Mouse (Mus musculus) lung, embryonic 16.5 days (tissue): ENCODE results near the gene Dpt. TPM values are rescaled to one million over a fixed set of nuclear protein-coding genes. Genes with fewer than 3 reads are reported as not detected.
"Not testable (repeated sequence)": the region's sequence is repeated elsewhere in the genome, so short reads cannot be mapped to it uniquely, and the experiment has no call there.

Experiments used
- ATAC-seq: fragments of 200-750 bp; cut with Nextera tagmentation; 2 replicates; pipeline ENCODE4 v1.8.0; 2017; ENCODE audit warnings: low read depth, mild to moderate bottlenecking, moderate library complexity
- H3K27ac ChIP-seq: fragments of 300-500 bp; sonication (generic); 2 replicates; pipeline ENCODE4 v1.5.1; 2014; ENCODE audit warnings: mild to moderate bottlenecking, control low read depth, low read length
- H3K27me3 ChIP-seq: fragments of 300-500 bp; sonication (generic); 2 replicates; pipeline ENCODE4 v1.6.1; 2014; ENCODE audit warnings: low read depth, low read length, mixed read lengths; ENCODE audit not compliant: control insufficient read depth, insufficient read depth
- H3K36me3 ChIP-seq: fragments of 300-500 bp; sonication (generic); 2 replicates; pipeline ENCODE4 v1.6.1; 2014; ENCODE audit warnings: low read length; ENCODE audit not compliant: control insufficient read depth, insufficient read depth
- H3K4me1 ChIP-seq: fragments of 300-500 bp; sonication (generic); replicated peaks from 2 replicates; pipeline ENCODE4 v1.6.1; 2014; ENCODE audit warnings: low read length, mixed read lengths; ENCODE audit not compliant: control insufficient read depth, insufficient read depth
- H3K4me2 ChIP-seq: fragments of 300-500 bp; sonication (generic); 2 replicates; pipeline ENCODE4 v1.6.1; 2014; ENCODE audit warnings: low read depth, low read length, control low read depth
- H3K4me3 ChIP-seq: fragments of 300-500 bp; sonication (generic); 2 replicates; pipeline ENCODE4 v1.5.1; 2014; ENCODE audit warnings: mild to moderate bottlenecking, low read length, control low read depth
- H3K9ac ChIP-seq: fragments of 300-500 bp; sonication (generic); 2 replicates; pipeline ENCODE4 v1.6.1; 2014; ENCODE audit warnings: low read length, control low read depth
- H3K9me3 ChIP-seq: fragments of 300-500 bp; sonication (generic); 2 replicates; pipeline ENCODE4 v1.6.1; 2016; ENCODE audit warnings: low read length; ENCODE audit not compliant: control insufficient read depth
- WGBS: fragments of 180-500 bp; shearing (Covaris S2); extraction: QIAGEN DNeasy Blood & Tissue Kit; methylation state at CpG from one replicate; pipeline ENCODE4 v1.1.7; 2014; 5-methylcytosine and 5-hydroxymethylcytosine counted together
- polyA plus RNA-seq: library from polyadenylated mRNA; unstranded; fragments of >200 nt; fragmentation: Nextera tagmentation; extraction: Ambion mirVana; gene quantifications from 2 replicates; pipeline ENCODE4 v1.2.1, GENCODE M21; 2015

Dpt gene
- polyA plus RNA-seq, 1 experiment from 2014 or later, result 36.4 TPM

DNA sequence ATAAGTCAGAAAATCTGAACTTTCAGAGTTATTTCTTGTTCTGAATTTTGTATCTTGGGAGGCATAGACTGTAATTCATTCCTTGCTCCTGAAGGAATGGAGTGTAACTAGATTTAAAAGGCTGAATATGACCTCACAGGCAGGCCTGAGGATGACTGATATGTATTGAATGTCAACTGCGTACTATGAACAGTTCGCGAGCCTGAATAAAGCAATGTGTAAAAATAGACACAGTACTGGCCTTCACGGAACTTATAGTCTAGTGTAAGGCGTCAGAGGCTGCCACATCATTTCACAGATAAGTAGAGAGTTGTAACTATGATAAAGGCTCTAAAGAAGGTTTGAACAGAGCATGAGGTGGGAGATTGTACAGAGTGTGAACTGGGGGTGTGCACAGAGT, 10.3 kb upstream of the Dpt start:
- no peaks in the 10 kb centered on the region for H3K27me3 ChIP-seq

DNA sequence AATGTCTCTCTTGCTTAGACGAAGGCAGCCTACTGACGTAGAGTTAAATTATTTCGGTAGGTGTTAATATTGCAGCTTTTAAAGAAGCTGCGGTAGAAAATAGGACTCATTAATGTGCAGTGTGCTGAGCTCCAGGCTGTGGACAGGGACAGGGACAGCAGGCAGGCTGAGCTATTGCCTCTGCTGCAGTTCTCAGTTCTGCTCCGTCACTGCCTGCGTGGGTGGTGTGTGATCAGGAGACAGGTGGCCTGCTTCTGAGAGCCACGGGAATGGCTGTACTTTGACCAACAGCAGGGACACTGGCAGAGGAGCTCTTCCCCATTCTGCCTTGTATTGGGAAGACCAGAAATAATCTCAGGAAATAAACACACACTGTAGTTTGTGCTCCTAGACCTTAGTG, 8.7 kb upstream of the Dpt start:
- Histone ChIP-seq H3K4me3 (no peak overlapping the region), H3K27me3 (no peaks in the 10 kb centered on the region), H3K9ac (no peak overlapping the region), H3K27ac (no peak overlapping the region), H3K9me3 (no peaks in the 10 kb centered on the region), H3K4me2 (no peak overlapping the region), H3K36me3 (no peaks in the 10 kb centered on the region), H3K4me1 (no peaks in the 10 kb centered on the region)
- ATAC-seq, result no peak
- 67% methylated on average over 7 of the region's 7 CpGs for WGBS

More for the DNA sequence above, 10.3 kb upstream of the Dpt start:
- H3K27ac ChIP-seq, result no peak overlapping the region
- H3K4me3 ChIP-seq, result no peak overlapping the region
- no peak overlapping the region for H3K9ac ChIP-seq
- H3K36me3 ChIP-seq, result no peaks in the 10 kb centered on the region
- WGBS, result 61% methylated on average over 5 of the region's 5 CpGs
- no peak for ATAC-seq
- H3K4me2 ChIP-seq, result no peak overlapping the region
- no peaks in the 10 kb centered on the region for H3K4me1 ChIP-seq
- no peaks in the 10 kb centered on the region for H3K9me3 ChIP-seq

DNA sequence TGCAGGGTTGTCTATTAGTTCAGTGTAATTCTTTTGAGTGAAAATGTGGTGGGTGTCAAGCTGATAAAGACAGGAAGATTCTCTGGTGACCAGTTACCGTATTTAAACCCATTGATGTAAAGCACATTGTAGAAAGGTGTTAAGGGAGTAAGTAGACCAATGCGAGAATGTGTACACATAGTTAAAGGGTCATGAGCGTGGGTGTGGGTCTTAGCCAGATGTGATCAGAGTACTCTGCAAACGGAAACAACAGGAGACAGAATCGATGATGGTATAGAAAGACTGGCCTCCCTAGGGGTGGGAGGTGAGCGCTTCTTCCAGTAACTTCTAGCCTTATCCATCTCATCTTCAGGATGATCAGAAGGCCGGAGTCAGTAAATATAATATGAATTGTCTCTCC, 8.2 kb upstream of the Dpt start:
- no peaks in the 10 kb centered on the region for H3K27me3 ChIP-seq
- H3K9me3 ChIP-seq, result no peaks in the 10 kb centered on the region
- no peak overlapping the region for H3K4me3 ChIP-seq
- 81% methylated on average over 7 of the region's 7 CpGs for WGBS
- H3K9ac ChIP-seq, result no peak overlapping the region
- no peaks in the 10 kb centered on the region for H3K36me3 ChIP-seq
- H3K4me2 ChIP-seq, result no peak overlapping the region
- H3K27ac ChIP-seq, result no peak overlapping the region
- no peak for ATAC-seq
- no peaks in the 10 kb centered on the region for H3K4me1 ChIP-seq

DNA sequence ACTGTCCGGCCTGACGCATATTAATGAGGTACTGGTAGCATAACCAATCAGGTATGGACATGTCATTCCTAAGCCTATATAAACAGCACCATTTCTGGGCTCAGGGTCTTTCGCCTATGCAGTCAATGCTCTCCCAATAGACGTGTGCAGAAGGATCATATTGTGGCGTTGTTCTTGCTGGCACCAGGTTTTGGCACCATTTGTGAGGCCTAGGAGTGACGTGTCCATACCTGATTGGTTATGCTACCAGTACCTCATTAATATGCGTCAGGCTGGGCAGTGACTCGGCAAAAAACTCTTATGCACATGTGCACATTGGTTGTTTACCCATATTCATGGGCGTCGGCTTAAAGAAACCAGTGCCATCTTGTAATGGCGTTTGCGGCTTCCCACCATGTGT, 6.1 kb upstream of the Dpt start:
- not testable (repeated sequence) for H3K4me3 ChIP-seq, ATAC-seq, H3K9ac ChIP-seq, H3K27me3 ChIP-seq, H3K4me2 ChIP-seq, H3K27ac ChIP-seq, H3K4me1 ChIP-seq, H3K36me3 ChIP-seq, H3K9me3 ChIP-seq
- WGBS, result 93% methylated on average over 12 of the region's 12 CpGs

DNA sequence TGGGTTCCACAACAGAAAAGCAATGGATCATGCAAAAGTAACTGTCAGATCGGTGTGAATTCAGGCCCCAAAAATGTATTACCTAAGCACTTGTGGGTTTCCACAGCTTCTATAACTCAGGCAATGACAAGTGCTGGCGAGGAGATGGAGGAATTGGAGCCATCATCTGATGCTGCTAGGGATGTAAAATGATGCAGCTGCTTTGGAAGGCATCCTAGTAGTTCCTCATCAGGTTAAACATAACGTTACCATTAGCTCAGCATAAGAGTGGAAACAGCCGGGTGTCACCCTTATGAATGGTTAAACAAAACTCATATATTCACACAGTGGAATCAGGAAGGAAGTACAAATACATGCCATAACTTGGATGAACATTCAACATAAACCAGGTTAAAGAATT, 3.4 kb upstream of the Dpt start:
- no peaks in the 10 kb centered on the region for H3K27me3 ChIP-seq
- no peaks in the 10 kb centered on the region for H3K9me3 ChIP-seq
- no peak overlapping the region for H3K9ac ChIP-seq
- 63% methylated on average over 4 of the region's 4 CpGs for WGBS
- no peaks in the 10 kb centered on the region for H3K36me3 ChIP-seq
- H3K27ac ChIP-seq, result no peak overlapping the region
- H3K4me3 ChIP-seq, result no peak overlapping the region
- H3K4me2 ChIP-seq, result no peak overlapping the region
- H3K4me1 ChIP-seq, result no peaks in the 10 kb centered on the region
- ATAC-seq, result no peak

DNA sequence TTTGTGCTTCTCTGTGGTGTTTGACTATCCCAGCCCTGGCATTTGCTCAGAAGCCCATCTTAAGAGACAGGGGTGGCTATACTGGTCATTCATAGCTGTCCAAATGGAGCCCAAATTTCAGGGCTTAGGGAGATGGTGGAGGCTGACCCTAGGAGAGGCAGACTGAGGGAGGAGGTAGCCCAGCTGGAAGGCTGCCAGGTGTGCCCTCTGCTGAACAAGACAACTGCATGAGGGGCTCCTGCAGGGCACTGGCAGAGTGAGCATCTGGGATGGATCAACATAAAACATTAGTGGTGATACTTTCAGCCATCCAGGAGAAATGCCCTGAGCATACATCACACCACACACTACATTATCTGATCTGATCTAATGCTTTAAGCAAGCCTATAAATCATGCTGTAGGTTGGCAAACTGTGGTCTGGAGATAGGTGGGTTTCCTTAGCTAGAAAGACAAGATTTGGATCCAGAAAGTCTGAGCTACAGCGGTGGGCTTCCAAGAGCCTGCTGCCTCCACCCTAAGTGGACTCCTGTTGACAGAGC, 1.4 kb downstream of the Dpt start:
- 77% methylated on average over 1 of the region's 1 CpGs for WGBS
- Histone ChIP-seq H3K27me3 (no peaks in the 10 kb centered on the region), H3K4me2 (no peak overlapping the region), H3K27ac (no peak overlapping the region), H3K9ac (no peak overlapping the region), H3K36me3 (no peaks in the 10 kb centered on the region), H3K9me3 (no peaks in the 10 kb centered on the region), H3K4me1 (no peaks in the 10 kb centered on the region), H3K4me3 (no peak overlapping the region)
- no peak for ATAC-seq

DNA sequence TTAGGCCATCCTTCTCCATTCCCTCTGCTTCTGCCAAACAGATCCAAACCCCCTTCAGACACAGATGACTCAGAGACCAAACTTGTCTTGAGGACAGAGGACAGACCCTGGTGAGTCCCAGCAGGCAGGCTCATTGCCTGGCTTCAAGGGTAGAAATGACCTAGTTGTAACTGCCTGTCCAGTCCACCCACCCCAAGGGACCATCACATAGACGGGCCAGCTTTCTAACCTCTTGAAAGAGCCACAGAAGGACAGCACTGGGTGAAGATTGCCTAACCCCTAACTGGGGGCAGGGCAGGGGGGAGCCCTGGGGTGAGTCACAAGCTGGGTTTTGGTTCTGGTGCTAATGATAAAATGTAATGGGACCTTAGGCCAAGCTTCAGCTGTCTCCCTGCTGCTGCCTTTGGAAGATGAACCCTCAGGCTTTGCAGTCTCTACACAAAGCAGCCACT, 2.1 kb downstream of the Dpt start:
- no peaks in the 10 kb centered on the region for H3K36me3 ChIP-seq
- H3K4me3 ChIP-seq, result no peak overlapping the region
- H3K4me2 ChIP-seq, result no peak overlapping the region
- H3K9ac ChIP-seq, result no peak overlapping the region
- H3K27ac ChIP-seq, result no peak overlapping the region
- H3K4me1 ChIP-seq, result no peaks in the 10 kb centered on the region
- peak; percentile 51 for ATAC-seq
- H3K9me3 ChIP-seq, result no peaks in the 10 kb centered on the region
- 53% methylated on average over 1 of the region's 1 CpGs for WGBS
- H3K27me3 ChIP-seq, result no peaks in the 10 kb centered on the region

DNA sequence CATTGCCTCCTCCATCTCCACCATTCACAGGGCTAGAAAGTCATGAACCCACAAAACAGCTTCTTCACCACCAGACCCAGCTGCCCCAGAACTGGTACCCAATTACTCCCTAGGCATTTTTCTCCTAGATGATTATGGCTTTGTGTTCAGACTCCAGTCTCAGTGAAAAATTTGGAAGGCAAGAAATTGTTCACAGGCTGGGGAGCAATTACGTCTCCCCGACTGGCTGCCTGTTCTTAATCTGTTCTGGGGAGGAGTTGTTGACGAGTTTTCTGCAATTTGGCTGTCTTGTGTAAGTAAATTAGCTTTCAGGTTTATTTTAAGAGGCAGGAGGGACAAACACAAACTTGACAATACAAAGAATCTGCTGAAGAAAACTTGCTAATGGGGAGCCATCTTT, 2.7 kb downstream of the Dpt start:
- H3K4me3 ChIP-seq, result no peak overlapping the region
- no peaks in the 10 kb centered on the region for H3K9me3 ChIP-seq
- H3K4me2 ChIP-seq, result no peak overlapping the region
- no peak for ATAC-seq
- WGBS, result 67% methylated on average over 3 of the region's 3 CpGs
- no peaks in the 10 kb centered on the region for H3K27me3 ChIP-seq
- H3K36me3 ChIP-seq, result no peaks in the 10 kb centered on the region
- H3K4me1 ChIP-seq, result no peaks in the 10 kb centered on the region
- no peak overlapping the region for H3K9ac ChIP-seq
- H3K27ac ChIP-seq, result no peak overlapping the region

DNA sequence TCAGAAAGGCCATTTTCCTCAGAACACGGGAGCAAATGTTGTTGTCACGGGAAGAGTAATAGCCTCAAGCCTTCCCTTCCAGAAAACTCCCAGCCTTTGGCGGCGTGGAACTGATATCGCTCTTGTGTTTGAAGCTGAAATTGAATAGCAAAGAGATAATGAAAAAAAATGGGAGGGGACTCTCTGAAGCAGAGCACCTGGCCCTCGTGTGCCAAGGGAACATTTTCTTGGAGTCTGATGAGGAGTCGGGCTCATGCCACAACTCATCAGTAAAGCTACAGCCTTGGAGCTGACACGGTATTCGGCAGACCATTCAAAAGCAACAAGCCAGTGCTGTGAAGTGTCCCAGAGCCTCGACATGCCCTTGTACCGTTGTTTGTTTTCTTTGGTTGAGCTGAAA, 7.8 kb downstream of the Dpt start:
- 49% methylated on average over 11 of the region's 11 CpGs for WGBS
- ATAC-seq, result no peak

More for the DNA sequence above, 7.8 kb downstream of the Dpt start:
- Histone ChIP-seq H3K27me3 (no peaks in the 10 kb centered on the region), H3K4me3 (no peak overlapping the region), H3K36me3 (no peaks in the 10 kb centered on the region), H3K9me3 (no peaks in the 10 kb centered on the region), H3K4me2 (no peak overlapping the region), H3K4me1 (no peaks in the 10 kb centered on the region), H3K9ac (no peak overlapping the region), H3K27ac (no peak overlapping the region)
